Mouse (Mus musculus) forebrain, embryonic 12.5 days (tissue): ENCODE results near the gene Eci1. TPM values are rescaled to one million over a fixed set of nuclear protein-coding genes. Genes with fewer than 3 reads are reported as not detected.

Source experiments
- polyA plus RNA-seq: library from polyadenylated mRNA; unstranded; fragments of >200 nt; fragmentation: Nextera tagmentation; extraction: Ambion mirVana; gene quantifications from 2 replicates; pipeline ENCODE4 v1.2.1, GENCODE M21; 2016

Eci1 gene
- polyA plus RNA-seq, 1 experiment from 2014 or later, result 61.2 TPM

Other genes starting within 250 kb of the Eci1 start
- 8.5 and 10.8 TPM in 2 replicates for gene Tbc1d24, start 221.1 kb upstream of the Eci1 start, polyA plus RNA-seq
- gene Ntn3, start 217.1 kb upstream of the Eci1 start, polyA plus RNA-seq, result 4.3 and 5.2 TPM in 2 replicates
- 15.3 and 16.7 TPM in 2 replicates for gene Tedc2, start 205.8 kb upstream of the Eci1 start, polyA plus RNA-seq
- gene Ccnf, start 175.2 kb upstream of the Eci1 start, polyA plus RNA-seq, result 94.2 and 95.6 TPM in 2 replicates
- not detected in 2 replicates for gene Abca17, start 75.6 kb upstream of the Eci1 start, polyA plus RNA-seq
- gene Abca3, start 74.7 kb upstream of the Eci1 start, polyA plus RNA-seq, result 17.7 and 18.0 TPM in 2 replicates
- gene Rnps1, start 12.1 kb upstream of the Eci1 start, polyA plus RNA-seq, result 391 and 404 TPM in 2 replicates
- 4.9 and 5.1 TPM in 2 replicates for gene Dnase1l2, start 16.5 kb downstream of the Eci1 start, polyA plus RNA-seq
- gene E4f1, start 43.7 kb downstream of the Eci1 start, polyA plus RNA-seq, result 34.1 and 37.1 TPM in 2 replicates
- 59.3 and 60.3 TPM in 2 replicates for gene Pgp, start 43.8 kb downstream of the Eci1 start, polyA plus RNA-seq
- gene Bricd5, start 47.2 kb downstream of the Eci1 start, polyA plus RNA-seq, result not detected in 2 replicates
- gene Mlst8, start 52.4 kb downstream of the Eci1 start, polyA plus RNA-seq, result 34.4 and 37.9 TPM in 2 replicates
- gene Caskin1, start 62.0 kb downstream of the Eci1 start, polyA plus RNA-seq, result 14.8 and 16.6 TPM in 2 replicates
- gene Traf7, start 101.3 kb downstream of the Eci1 start, polyA plus RNA-seq, result 100 and 103 TPM in 2 replicates
- gene Rab26, start 107.6 kb downstream of the Eci1 start, polyA plus RNA-seq, result 1.7 and 1.9 TPM in 2 replicates
- 15.5 and 17.9 TPM in 2 replicates for gene Pkd1, start 123.2 kb downstream of the Eci1 start, polyA plus RNA-seq
- gene Tsc2, start 206.0 kb downstream of the Eci1 start, polyA plus RNA-seq, result 78.4 and 89.3 TPM in 2 replicates
- 14.5 and 18.8 TPM in 2 replicates for gene Nthl1, start 206.0 kb downstream of the Eci1 start, polyA plus RNA-seq
- 18.3 and 21.9 TPM in 2 replicates for gene Slc9a3r2, start 223.7 kb downstream of the Eci1 start, polyA plus RNA-seq
- not detected in 2 replicates for gene Npw, start 231.8 kb downstream of the Eci1 start, polyA plus RNA-seq
- 25.5 and 26.9 TPM in 2 replicates for gene Zfp598, start 243.0 kb downstream of the Eci1 start, polyA plus RNA-seq